Mouse (Mus musculus): ENCODE measurements around the gene Mab21l1.

Gene Mab21l1

DNA sequence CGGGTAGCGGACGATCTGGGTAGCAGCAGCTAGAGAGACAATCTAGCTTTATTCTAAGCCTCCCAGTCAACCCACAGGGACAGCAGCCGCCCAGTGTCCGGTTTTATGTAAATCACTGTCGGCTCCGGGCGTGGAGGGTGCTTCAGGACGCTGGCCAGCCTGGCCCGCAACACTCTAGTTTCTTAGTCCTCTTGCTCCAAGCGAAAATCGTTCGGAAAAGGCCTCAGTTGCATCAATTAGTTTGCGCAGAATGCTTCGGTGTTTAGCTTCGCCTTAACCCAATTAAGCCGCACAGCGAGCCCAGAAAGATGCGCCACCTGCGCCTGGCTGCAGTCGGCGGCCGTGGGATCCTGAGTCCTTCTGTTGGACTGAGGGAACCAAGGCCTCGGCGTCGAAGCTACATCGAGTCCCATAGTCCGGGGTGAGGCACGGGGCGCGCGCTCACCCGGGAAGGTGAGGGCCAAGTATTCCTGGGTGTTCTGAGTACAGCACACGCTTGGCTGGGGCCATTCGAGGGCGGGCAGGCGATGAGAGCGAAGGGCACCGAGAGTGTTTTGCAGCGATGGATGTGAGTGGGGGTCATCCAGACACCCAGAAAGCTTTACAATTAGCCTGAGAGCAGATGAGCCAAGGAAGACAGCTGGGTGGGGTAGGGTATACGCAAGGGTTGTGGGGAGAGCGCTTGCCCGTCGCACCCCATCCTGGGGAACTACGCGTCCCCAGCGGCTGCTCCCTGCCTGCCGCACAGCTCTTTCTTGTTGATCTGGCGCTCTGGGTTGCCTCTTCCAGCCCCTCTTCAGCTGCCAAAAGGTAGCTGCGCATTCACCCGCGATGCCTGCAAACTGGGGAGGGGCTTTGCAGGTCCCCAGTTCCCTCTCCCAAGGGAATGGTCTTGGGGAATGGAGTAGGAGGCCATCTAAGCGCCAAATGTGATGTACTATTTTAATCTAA, 1.9 kb upstream of the Mab21l1 start:
- DNase-seq, result peak; percentile 14

DNA sequence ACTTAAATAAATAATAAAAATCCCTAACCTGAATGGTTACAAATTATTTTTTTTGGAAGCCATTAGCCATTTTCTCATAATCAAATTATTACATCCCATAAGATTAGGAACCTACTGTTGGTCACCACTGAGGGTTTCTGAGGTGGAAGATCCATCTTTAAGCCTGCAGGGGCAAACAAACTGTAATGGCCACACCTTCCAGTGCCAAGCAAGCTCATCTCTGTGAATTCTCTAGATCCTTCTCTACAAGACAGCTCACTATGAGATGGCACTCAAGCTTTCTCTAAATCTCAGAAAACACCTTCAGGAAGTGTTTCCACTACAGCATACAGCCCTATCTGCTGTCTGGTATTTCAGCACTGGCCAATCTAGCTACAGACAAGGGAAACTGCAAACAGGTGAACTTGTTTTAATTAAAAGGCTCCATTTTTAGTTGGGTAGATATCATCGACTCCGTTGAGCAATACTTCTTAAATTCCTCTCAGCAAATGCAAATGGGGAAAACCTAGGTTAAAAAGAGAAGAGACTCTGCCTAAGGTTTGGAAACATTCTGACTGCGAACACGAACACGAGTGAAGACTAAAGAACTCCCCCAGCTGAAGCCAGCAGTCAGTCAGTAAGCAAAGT, 768 bp upstream of the Mab21l1 start:
- no peak for DNase-seq

GRCm38 (mm10) chr3:55782771-55783170, 461 bp downstream of the Mab21l1 start:
- DNase-seq, result peak; percentile 39

DNA sequence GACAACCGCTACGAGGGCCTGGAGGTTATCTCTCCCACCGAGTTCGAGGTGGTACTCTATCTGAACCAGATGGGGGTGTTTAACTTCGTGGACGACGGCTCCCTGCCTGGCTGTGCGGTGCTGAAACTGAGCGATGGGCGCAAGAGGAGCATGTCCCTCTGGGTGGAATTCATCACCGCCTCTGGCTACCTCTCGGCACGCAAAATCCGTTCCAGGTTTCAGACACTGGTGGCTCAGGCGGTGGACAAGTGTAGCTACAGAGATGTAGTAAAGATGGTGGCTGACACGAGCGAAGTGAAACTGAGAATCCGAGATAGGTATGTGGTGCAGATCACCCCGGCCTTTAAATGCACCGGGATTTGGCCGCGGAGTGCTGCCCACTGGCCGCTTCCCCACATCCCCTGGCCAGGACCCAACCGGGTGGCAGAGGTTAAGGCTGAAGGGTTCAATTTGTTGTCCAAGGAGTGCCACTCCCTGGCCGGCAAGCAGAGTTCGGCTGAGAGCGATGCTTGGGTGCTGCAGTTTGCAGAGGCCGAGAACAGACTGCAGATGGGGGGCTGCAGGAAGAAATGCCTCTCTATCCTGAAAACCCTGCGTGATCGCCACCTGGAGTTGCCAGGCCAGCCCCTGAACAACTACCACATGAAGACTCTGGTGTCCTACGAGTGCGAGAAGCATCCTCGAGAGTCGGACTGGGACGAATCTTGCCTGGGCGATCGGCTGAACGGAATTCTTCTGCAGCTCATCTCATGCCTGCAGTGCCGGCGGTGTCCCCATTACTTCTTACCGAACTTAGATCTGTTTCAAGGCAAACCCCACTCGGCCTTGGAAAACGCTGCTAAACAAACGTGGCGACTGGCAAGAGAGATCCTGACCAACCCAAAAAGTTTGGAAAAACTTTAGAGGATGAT, 1.1 kb downstream of the Mab21l1 start:
- DNase-seq, result peak; percentile 18

DNA sequence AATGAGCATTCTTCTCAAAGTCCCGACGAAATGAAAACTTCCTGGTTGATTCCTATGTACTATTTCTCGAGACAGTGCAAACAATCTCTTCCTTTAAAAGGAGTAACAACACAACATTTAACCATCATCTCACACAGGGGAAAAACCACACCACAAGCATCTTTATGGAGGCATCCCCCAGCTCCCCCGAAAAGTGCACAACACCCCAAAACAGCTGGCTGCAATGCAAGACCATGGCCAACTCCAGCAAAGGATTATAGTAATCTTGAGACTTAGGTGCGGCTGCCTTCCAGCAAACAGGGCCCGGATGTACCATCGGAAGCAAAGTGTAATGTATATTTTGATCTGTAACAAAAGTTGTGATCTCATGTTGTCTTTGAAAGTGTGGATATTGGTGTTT, 1.8 kb downstream of the Mab21l1 start:
- DNase-seq, result no peak

DNA sequence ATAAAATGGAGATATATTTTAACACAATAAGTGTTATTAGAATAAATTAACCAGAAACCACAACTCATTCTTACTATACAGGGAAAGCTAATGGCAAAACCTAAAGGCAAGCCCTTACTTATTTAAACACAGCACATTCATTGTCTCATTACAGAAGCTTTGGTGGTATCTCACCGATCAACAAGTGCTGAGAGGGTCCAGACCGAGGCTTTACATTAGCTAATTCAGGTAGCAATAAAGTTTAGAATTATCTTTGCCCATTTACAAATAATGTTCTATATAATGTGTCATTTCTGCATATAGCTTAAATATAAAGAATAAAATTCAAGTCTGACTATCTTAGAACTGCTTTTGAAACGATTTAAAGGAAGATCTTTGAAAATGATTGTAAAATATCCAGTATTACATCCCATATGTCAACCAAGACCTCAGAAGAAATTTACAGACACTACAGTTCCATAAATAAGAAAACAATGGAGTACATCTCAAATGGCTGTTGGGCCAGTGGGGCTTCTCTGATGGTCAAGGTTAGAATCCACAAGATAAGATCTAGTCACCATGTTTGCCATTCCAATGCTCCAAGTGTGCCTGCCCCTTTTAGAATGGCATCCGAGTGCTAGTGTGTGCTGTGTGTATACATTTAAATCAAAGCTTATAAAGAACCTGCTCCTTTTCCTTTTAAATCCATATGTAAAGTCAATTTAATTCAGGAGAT, 3.1 kb downstream of the Mab21l1 start:
- DNase-seq, result no peak

- no peak for DNase-seq
These were observed 3.8 kb downstream of the Mab21l1 start for GRCm38 (mm10) chr3:55785981-55786725.

DNA sequence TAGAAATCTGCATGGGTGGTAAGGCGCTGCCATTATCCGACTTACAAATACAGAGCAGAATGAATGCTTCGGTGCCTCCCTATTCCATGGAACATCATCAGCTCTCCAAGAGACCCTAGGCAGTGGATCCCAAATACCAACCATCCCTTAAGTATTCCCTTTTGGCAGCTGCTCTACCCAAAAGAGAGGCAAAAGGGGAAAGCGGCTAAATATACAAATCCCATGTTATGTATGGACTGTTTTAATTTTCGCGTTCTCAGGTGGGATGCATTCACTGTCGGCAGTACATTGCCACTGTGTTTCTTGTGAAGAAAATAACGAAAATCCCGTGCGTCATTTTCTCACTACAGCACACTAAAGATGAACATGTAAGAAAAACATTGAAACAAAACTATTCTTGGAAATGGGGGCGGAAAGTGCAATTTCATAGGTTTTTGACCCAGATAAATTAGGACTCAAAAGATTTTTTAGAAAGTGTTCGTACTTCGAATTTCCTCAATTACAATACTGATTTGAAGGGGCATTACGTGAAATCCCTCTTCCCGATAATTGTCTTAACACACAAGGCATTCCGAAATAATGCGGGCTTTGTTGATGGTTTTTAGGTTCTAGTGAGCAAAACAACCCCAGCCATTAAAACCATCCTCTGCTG, 4.7 kb downstream of the Mab21l1 start:
- no peak for DNase-seq

DNA sequence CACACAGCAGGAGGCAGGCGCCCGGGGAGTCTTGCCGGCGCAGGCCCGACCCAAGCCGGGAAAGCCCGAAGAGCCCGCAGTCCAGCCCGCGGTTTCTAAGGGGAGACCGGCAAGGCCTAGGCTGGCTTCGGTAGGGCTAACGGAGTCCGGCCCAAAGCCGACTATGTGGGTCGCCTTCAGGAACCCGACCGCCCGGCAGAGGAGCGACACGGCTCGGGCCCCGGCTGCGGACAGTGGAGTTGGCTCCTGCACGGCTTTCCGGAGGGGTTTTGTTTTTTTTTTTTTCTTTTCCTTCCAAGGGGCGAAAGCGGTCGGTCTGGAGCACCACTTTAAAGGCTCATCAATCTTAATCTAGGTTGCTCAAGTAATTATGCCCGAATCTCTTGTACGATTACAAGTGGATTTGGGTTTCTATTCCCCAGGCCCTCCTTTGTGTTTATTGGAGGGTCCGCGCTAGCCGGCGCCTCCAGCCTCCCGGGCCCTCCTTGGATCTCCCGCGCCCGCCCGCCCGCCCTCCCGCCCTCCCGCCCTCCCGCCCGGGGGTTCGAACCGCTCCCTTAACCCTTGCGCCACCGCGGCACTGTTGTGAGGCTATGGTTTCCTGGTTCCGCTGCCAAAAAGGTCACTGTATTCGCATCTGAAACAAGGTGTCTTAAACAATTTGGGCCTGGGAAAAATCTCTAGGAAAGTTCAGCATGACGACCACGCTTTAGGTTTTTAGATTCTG, 5.3 kb downstream of the Mab21l1 start:
- peak; percentile 30 for DNase-seq

GRCm38 (mm10) chr3:55788214-55788586, 5.9 kb downstream of the Mab21l1 start:
- DNase-seq, result no peak

DNA sequence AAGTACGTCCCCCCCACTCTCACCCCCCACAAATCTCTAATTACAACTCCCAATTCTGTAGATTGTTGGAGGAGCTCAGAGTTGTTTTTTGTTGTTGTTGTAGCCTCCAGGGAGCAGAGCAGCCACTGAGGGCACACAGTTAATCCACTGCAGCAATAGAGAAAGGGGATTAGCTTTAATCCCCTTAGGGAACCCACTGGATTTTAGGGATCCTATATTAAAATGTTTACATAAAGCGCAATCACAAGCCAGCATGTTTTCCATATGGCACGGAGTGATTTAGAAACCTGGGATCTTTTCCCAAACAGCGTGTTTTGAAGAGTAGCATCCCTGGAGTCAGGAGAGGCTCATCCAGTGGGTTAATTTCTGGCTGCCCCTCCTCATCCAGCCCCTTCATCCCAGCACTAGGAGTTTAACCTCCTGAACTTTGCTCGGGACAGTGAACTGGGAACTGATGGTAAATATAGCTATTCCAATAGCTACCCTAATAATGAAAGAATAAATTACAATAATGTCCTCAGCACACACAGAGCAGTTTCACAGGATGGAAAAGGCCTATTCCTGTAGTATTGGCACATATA, 6.4 kb downstream of the Mab21l1 start:
- DNase-seq, result no peak

DNA sequence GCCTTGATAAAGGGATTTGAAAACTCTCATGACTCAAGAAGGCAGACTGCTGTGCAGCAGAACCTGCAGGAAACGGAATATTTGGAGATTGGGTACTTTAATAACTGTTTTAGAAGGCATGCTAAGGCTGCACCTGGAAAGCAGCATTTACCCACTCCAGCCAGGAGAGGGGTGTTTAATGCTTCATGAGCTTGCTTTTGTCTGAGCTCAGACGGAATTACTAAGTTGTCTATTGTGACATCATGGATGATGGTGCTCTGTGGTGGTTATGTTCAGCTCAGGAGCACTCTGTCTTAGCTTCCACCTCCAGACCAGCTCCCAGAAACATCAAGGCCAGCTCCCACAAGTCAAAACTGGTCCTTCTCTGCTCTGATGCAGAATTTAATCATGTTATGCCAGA, 7.5 kb downstream of the Mab21l1 start:
- DNase-seq, result no peak

DNA sequence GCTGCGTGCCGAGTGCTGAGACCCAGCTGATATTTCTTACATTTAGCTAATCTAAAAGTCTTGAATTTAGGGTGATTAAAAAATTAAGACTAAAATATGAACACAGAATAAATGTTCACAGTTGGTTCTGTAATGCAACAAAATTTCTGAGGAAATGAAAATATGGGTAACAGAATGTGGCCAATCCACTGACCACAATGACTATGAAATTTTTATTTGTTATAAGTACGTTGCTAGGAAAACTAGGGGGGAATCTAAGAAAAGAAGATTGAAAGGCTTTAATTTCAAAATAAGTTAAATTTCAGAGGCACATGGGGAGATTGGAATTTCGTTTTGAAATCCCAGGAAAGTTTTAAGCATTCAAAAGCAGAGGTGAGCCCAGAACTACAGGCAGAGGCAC, 8.3 kb downstream of the Mab21l1 start:
- DNase-seq, result no peak

- DNase-seq, result no peak
These were observed 9.9 kb downstream of the Mab21l1 start for GRCm38 (mm10) chr3:55792251-55792650.

DNA sequence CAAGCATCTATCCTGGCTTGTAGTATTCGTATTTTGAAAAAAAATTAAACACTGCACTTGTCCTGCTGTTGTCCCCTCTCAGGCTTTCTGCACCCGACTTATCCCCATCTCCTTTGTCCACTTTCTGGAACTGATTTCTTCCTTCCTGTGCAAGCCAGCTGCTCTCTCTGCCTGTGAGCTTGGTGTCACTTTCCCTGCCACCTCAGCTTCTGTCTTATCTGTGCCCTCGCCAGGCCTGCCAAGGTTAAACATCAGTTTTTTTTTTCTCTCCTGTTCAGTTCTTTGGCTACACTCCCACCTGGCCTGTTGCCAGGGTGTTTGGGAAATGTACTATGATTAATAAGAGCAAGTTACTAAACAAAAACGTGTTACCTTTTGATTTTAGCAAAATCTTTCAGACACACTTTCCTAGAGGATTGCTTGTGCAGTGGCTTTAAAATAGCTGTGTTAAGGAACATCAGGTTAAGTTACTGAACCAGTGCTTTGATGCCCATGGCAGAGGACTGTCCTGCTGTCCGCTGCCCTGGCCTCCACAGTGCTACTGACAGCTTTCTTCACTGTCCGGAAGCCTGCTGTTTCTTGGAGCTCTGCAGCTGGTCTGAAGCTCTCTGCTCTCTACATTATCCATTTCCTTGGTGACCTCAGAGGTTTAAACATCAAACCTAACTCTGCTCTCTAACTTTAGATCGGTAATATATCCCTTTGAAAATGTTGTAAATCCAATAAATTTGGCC, 11.7 kb downstream of the Mab21l1 start:
- peak; percentile 43 for DNase-seq

GRCm38 (mm10) chr3:55794768-55795167, 12.5 kb downstream of the Mab21l1 start:
- no peak for DNase-seq

- DNase-seq, result no peak
These were observed 32.8 kb downstream of the Mab21l1 start for GRCm38 (mm10) chr3:55814993-55815625.

GRCm38 (mm10) chr3:55816096-55816495, 33.8 kb downstream of the Mab21l1 start:
- no peak for DNase-seq
